Mouse (Mus musculus): Measurements from ENCODE around the gene Dync2li1. TPM values are rescaled to one million over a fixed set of nuclear protein-coding genes. Genes with fewer than 3 reads are reported as not detected.

The Dync2li1 gene
- polyA plus RNA-seq, 1 experiment from 2014 or later: 31.9 TPM

- Histone ChIP-seq H3K4me3 (replicated peaks; ENCODE audit: low read depth, low read length) (no peak overlapping the region), H3K4me1 (ENCODE audit: control insufficient read depth, insufficient read depth, low read length) (no peaks in the 10 kb centered on the region), H3K27me3 (ENCODE audit: control insufficient read depth, insufficient read depth, low read length) (no peaks in the 10 kb centered on the region), H3K27ac (replicated peaks; ENCODE audit: low read depth, low read length) (no peak overlapping the region; the same call in 1 of the 2 replicates), H3K36me3 (ENCODE audit: control insufficient read depth, insufficient read depth, low read length) (0 out of 2 replicates have a peak, but pooled peaks cover 5% of the 10 kb centered on the region), H3K9ac (replicated peaks; ENCODE audit: low read length) (no peak overlapping the region), H3K4me2 (ENCODE audit: low read length) (no peak overlapping the region), H3K9me3 (ENCODE audit: control insufficient read depth, low read length) (no peaks in the 10 kb centered on the region)
- 42% methylated on average over 9 of the region's 9 CpGs for WGBS
- ATAC-seq (ENCODE audit: low FRiP score, low TSS enrichment): no peak
- no peak for DNase-seq
These were observed 18.8 kb downstream of the Dync2li1 start for GRCm38 (mm10) chr17:84645119-84645518.

- no peak overlapping the region for H3K4me2 ChIP-seq (ENCODE audit: low read length)
- ATAC-seq (ENCODE audit: low FRiP score, low TSS enrichment): no peak
- no peaks in the 10 kb centered on the region for H3K4me1 ChIP-seq (ENCODE audit: control insufficient read depth, insufficient read depth, low read length)
- 54% methylated on average over 3 of the region's 7 CpGs for WGBS
- no peak overlapping the region for H3K27ac ChIP-seq (replicated peaks; ENCODE audit: low read depth, low read length)
- H3K9me3 ChIP-seq (ENCODE audit: control insufficient read depth, low read length): no peaks in the 10 kb centered on the region
- no peak overlapping the region for H3K9ac ChIP-seq (replicated peaks; ENCODE audit: low read length)
- no peaks in the 10 kb centered on the region for H3K27me3 ChIP-seq (ENCODE audit: control insufficient read depth, insufficient read depth, low read length)
- DNase-seq: no peak
- no peak overlapping the region for H3K4me3 ChIP-seq (replicated peaks; ENCODE audit: low read depth, low read length)
- 0 out of 2 replicates have a peak, but pooled peaks cover 5% of the 10 kb centered on the region for H3K36me3 ChIP-seq (ENCODE audit: control insufficient read depth, insufficient read depth, low read length)
These were observed 19.6 kb downstream of the Dync2li1 start for GRCm38 (mm10) chr17:84645894-84646293.

- 77% methylated on average over 2 of the region's 2 CpGs for WGBS
- H3K27ac ChIP-seq (replicated peaks; ENCODE audit: low read depth, low read length): no peak overlapping the region
- no peaks in the 10 kb centered on the region for H3K27me3 ChIP-seq (ENCODE audit: control insufficient read depth, insufficient read depth, low read length)
- H3K4me2 ChIP-seq (ENCODE audit: low read length): no peak overlapping the region
- 0 out of 2 replicates have a peak, but pooled peaks cover 5% of the 10 kb centered on the region for H3K36me3 ChIP-seq (ENCODE audit: control insufficient read depth, insufficient read depth, low read length)
- no peak overlapping the region for H3K9ac ChIP-seq (replicated peaks; ENCODE audit: low read length)
- H3K4me1 ChIP-seq (ENCODE audit: control insufficient read depth, insufficient read depth, low read length): no peaks in the 10 kb centered on the region
- no peak overlapping the region for H3K4me3 ChIP-seq (replicated peaks; ENCODE audit: low read depth, low read length)
- ATAC-seq (ENCODE audit: low FRiP score, low TSS enrichment) (no peak), DNase-seq (no peak)
- H3K9me3 ChIP-seq (ENCODE audit: control insufficient read depth, low read length): no peaks in the 10 kb centered on the region
These were observed 20.2 kb downstream of the Dync2li1 start for GRCm38 (mm10) chr17:84646477-84646876.

DNA sequence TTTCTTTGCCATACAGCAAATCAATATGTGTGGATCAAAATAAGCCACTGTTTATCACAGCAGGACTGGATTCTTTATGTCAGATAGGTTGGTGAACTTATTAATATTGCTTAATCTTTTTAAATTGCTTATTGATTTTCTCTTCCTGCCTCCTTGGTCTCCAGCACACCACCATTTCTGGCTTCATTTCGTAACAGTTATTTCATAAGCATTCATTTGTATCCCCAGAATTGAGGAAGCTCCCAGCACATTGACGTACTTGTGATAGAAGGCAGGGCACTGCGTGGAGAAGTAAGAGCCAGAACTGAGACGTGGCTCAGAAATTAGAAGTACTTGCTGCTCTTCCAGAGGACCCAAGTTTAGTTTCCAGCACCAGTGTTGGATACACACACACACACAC lies 21.3 kb downstream of the Dync2li1 start:
- DNase-seq (no peak), ATAC-seq (ENCODE audit: low FRiP score, low TSS enrichment) (no peak)
- Histone ChIP-seq H3K27me3 (ENCODE audit: control insufficient read depth, insufficient read depth, low read length) (no peaks in the 10 kb centered on the region), H3K36me3 (ENCODE audit: control insufficient read depth, insufficient read depth, low read length) (0 out of 2 replicates have a peak, but pooled peaks cover 5% of the 10 kb centered on the region), H3K4me1 (ENCODE audit: control insufficient read depth, insufficient read depth, low read length) (no peaks in the 10 kb centered on the region), H3K4me2 (ENCODE audit: low read length) (no peak overlapping the region), H3K4me3 (replicated peaks; ENCODE audit: low read depth, low read length) (no peak overlapping the region), H3K27ac (replicated peaks; ENCODE audit: low read depth, low read length) (no peak overlapping the region), H3K9ac (replicated peaks; ENCODE audit: low read length) (no peak overlapping the region), H3K9me3 (ENCODE audit: control insufficient read depth, low read length) (no peaks in the 10 kb centered on the region)
- 84% methylated on average over 4 of the region's 4 CpGs for WGBS

DNA sequence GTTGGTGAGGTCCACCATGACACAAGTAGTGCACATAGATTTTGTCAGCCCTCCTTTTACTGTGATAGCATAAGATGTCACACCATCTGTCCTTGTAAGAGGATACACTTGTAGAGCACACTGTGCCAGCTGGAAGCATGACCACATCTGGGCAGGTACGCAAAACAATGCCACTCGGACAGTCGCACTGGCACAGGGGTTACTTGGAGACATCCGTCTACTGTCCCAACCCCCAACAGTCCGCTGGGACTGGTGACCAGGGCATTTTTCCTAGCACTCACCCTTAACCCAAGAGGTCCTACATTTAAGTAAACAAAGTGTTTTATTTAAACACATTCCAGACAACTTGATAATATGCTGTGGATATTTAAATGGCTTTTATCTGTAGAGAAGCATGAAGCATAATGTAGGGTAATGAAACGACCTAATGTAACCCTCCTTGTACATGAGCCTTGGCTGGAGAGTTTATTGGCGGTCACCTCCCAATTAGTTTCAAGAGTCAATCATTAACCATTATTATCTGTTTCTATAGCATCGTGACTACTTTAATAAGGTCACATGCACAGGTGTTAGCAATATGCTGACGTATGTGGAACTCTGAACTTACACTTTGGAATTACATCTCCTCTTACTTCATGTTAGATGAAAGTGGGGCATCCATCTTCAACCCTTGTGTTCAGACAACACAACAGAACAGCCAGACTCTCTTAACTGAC lies 24.2 kb downstream of the Dync2li1 start:
- no peak overlapping the region for H3K4me2 ChIP-seq (ENCODE audit: low read length)
- H3K27ac ChIP-seq (replicated peaks; ENCODE audit: low read depth, low read length): no peak overlapping the region
- H3K9ac ChIP-seq (replicated peaks; ENCODE audit: low read length): no peak overlapping the region
- no peaks in the 10 kb centered on the region for H3K27me3 ChIP-seq (ENCODE audit: control insufficient read depth, insufficient read depth, low read length)
- H3K4me3 ChIP-seq (replicated peaks; ENCODE audit: low read depth, low read length): no peak overlapping the region
- H3K36me3 ChIP-seq (ENCODE audit: control insufficient read depth, insufficient read depth, low read length): peaks cover 5% of the 10 kb centered on the region; the same call in 1 of the 2 replicates
- no peaks in the 10 kb centered on the region for H3K4me1 ChIP-seq (ENCODE audit: control insufficient read depth, insufficient read depth, low read length)
- ATAC-seq (ENCODE audit: low FRiP score, low TSS enrichment) (no peak), DNase-seq (no peak)
- 93% methylated on average over 9 of the region's 9 CpGs for WGBS
- H3K9me3 ChIP-seq (ENCODE audit: control insufficient read depth, low read length): no peaks in the 10 kb centered on the region

GRCm38 (mm10) chr17:84653544-84653943 lies 27.2 kb downstream of the Dync2li1 start:
- 94% methylated on average over 9 of the region's 9 CpGs for WGBS

DNA sequence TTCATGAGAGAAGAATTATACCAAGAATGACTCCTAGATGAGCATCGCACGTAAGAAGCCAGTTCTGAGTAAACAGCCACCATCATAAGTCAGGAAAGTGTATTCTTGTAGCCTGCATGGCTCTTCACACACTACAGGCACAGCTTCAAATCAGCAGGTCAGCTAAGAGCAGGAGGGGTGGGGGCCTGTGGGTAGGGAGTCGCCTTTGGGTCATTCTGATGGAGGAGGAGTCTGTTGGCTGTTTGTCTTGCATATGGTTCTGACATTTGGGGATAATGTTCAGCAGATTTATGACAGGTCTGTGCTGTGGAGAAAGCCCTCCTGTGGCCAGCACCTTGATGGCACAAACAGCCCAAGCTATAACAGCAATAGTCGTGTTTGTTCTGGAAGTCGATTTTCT lies 29.9 kb downstream of the Dync2li1 start:
- Histone ChIP-seq H3K9me3 (ENCODE audit: control insufficient read depth, low read length) (no peaks in the 10 kb centered on the region), H3K27ac (replicated peaks; ENCODE audit: low read depth, low read length) (peak overlapping the region; percentile 60), H3K4me3 (replicated peaks; ENCODE audit: low read depth, low read length) (no peak overlapping the region), H3K27me3 (ENCODE audit: control insufficient read depth, insufficient read depth, low read length) (no peaks in the 10 kb centered on the region), H3K36me3 (ENCODE audit: control insufficient read depth, insufficient read depth, low read length) (no peaks in the 10 kb centered on the region; the same call in 1 of the 2 replicates), H3K4me2 (ENCODE audit: low read length) (no peak overlapping the region), H3K9ac (replicated peaks; ENCODE audit: low read length) (no peak overlapping the region; the same call in 1 of the 2 replicates), H3K4me1 (ENCODE audit: control insufficient read depth, insufficient read depth, low read length) (peaks cover 10% of the 10 kb centered on the region)
- ATAC-seq (ENCODE audit: low FRiP score, low TSS enrichment) (no peak), DNase-seq (no peak)
- 70% methylated on average over 5 of the region's 5 CpGs for WGBS

More at GRCm38 (mm10) chr17:84653544-84653943, 27.2 kb downstream of the Dync2li1 start:
- no peak overlapping the region for H3K4me2 ChIP-seq (ENCODE audit: low read length)
- peaks cover 10% of the 10 kb centered on the region for H3K4me1 ChIP-seq (ENCODE audit: control insufficient read depth, insufficient read depth, low read length)
- no peak overlapping the region for H3K4me3 ChIP-seq (replicated peaks; ENCODE audit: low read depth, low read length)
- no peak overlapping the region for H3K9ac ChIP-seq (replicated peaks; ENCODE audit: low read length)
- H3K27me3 ChIP-seq (ENCODE audit: control insufficient read depth, insufficient read depth, low read length): no peaks in the 10 kb centered on the region
- peaks cover 5% of the 10 kb centered on the region; the same call in 1 of the 2 replicates for H3K36me3 ChIP-seq (ENCODE audit: control insufficient read depth, insufficient read depth, low read length)
- H3K27ac ChIP-seq (replicated peaks; ENCODE audit: low read depth, low read length): no peak overlapping the region
- ATAC-seq (ENCODE audit: low FRiP score, low TSS enrichment) (no peak), DNase-seq (no peak)
- H3K9me3 ChIP-seq (ENCODE audit: control insufficient read depth, low read length): no peaks in the 10 kb centered on the region

DNA sequence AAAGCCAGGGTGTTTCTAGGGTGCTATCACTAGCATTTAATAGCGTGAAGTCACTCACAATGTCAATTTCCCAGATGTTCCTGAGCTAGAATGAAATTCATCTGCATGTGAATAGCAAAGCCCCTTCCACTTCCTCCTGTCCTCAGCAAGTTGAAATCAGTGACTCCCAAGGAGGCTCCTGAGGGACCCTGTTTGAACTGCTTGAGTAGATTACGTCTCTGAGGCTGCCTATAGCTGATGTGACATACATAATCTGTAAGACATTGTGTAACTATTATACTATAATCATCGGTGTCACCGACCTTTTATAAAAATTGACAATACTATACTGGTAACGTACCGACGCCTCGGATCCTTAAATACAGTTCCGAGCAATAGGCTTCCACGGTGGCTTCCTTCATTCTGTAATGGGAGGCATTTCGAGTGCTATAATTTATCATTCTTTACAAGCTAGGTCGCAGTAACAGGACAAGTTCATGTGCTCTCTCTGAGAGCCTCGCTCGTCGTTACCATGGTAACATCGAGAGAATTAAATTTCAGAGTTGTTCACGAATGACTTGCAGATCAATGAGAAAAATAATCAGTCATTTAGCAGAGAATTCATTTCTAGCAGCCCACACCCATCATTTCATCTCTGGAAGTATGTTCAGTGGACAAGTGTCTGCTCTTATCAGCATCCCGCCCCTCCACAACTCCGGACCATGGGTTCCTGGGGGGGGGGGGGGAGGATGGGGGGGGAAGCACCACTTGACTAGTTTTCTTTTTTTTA lies 30.5 kb downstream of the Dync2li1 start:
- 54% methylated on average over 19 of the region's 19 CpGs for WGBS
- Histone ChIP-seq H3K27me3 (ENCODE audit: control insufficient read depth, insufficient read depth, low read length) (no peaks in the 10 kb centered on the region), H3K4me3 (replicated peaks; ENCODE audit: low read depth, low read length) (no peak overlapping the region), H3K9me3 (ENCODE audit: control insufficient read depth, low read length) (no peaks in the 10 kb centered on the region), H3K4me2 (ENCODE audit: low read length) (0 out of 2 replicates have a peak overlapping the region, but pooled peaks have one; percentile 0), H3K36me3 (ENCODE audit: control insufficient read depth, insufficient read depth, low read length) (no peaks in the 10 kb centered on the region; the same call in 1 of the 2 replicates), H3K9ac (replicated peaks; ENCODE audit: low read length) (no peak overlapping the region), H3K4me1 (ENCODE audit: control insufficient read depth, insufficient read depth, low read length) (peaks cover 10% of the 10 kb centered on the region), H3K27ac (replicated peaks; ENCODE audit: low read depth, low read length) (peak overlapping the region; percentile 60)
- peak; percentile 77 for DNase-seq
- peak; percentile 50; the same call in 1 of the 2 replicates for ATAC-seq (ENCODE audit: low FRiP score, low TSS enrichment)
